ENCODE assay signal across 18 mouse cellular contexts in the genomic region with DNA sequence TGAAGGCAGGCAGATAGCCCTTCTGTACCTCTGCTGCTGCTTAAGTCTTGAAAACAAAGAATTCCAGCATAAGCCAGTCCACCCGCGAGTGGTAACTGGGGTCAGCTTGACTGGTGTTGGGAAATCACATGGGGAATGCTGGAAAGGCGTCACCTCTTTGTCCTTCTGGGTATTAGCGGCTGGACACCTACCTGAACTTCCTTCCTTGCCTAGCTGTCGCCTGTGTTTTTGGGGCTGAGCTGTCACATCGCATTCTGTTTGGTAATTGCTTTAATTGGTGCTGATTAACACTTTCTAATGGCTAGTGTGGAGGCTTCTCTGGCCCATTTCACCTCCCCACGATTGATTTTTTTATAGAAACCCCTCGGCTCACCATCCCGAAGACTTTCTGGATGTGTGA.
DNase-seq lines count a peak whose midpoint lies in the region; ATAC-seq and TF ChIP-seq lines count a peak whose summit lies in the region.
"Had no signal": no experiment of that assay in that cellular context is flagged by ENCODE, and none has a peak within 500 bp of the region (broad histone marks: within the 10 kb centered on the region; RNA-seq: fewer than 3 reads in every experiment).

No protein-coding gene starts in this region.

- peak overlapping the region; percentile 86 for H3K27ac ChIP-seq in heart, embryonic 10.5 days
- peak overlapping the region; percentile 89 for H3K27ac ChIP-seq in kidney, embryonic 15.5 days
- H3K27ac ChIP-seq in embryonic facial prominence, embryonic 14.5 days (replicated peaks; ENCODE audit: low read depth, low read length) = peak overlapping the region; percentile 44

- DNase-seq in heart, embryonic 10.5 days (ENCODE audit: low spot score) = no peak
- no peak for DNase-seq in heart, postnatal 25 days (ENCODE audit: low spot score)
- no peak for DNase-seq in kidney, adult 8-10 months
- DNase-seq in embryonic facial prominence, embryonic 14.5 days (ENCODE audit: low spot score) = no peak
- DNase-seq in ovary, adult 18-20 months (ENCODE audit: low spot score) = no peak
- no peak for DNase-seq in urinary bladder, postnatal 10 days (ENCODE audit: low spot score)
- DNase-seq: adrenal gland, adult 8-10 months; cerebellum, adult 2 months; gastrocnemius, postnatal 14 days; left cerebral cortex, postnatal 4 days; right cerebral cortex, postnatal 25 days; thymus, postnatal 36 days had no signal

- intact Hi-C loops in heart, postnatal 25 days (cut with DNase I) = no loop called here

- no peak for ATAC-seq in kidney, embryonic 15.5 days (replicated peaks; ENCODE audit: low FRiP score)
- no peak for ATAC-seq in embryonic facial prominence, embryonic 14.5 days (ENCODE audit: low read depth)
- ATAC-seq: forebrain, embryonic 14.5 days; midbrain, embryonic 16.5 days had no signal

- no peaks in the 10 kb centered on the region for H3K9me3 ChIP-seq in heart, embryonic 10.5 days
- no peaks in the 10 kb centered on the region for H3K9me3 ChIP-seq in kidney, embryonic 15.5 days (replicated peaks)
- no peaks in the 10 kb centered on the region for H3K9me3 ChIP-seq in E14TG2a.4 (ENCODE audit: low read length)
- H3K9me3 ChIP-seq in embryonic facial prominence, embryonic 14.5 days (ENCODE audit: control insufficient read depth, low read length) = no peaks in the 10 kb centered on the region
- H3K9me3 ChIP-seq: neural tube, embryonic 15.5 days had no signal

- H3K27me3 ChIP-seq in heart, embryonic 10.5 days (ENCODE audit: insufficient read depth, poor library complexity, severe bottlenecking) = no peaks in the 10 kb centered on the region
- no peaks in the 10 kb centered on the region for H3K27me3 ChIP-seq in kidney, embryonic 15.5 days
- no peaks in the 10 kb centered on the region for H3K27me3 ChIP-seq in E14TG2a.4 (ENCODE audit: insufficient read depth, low read length)
- no peaks in the 10 kb centered on the region for H3K27me3 ChIP-seq in embryonic facial prominence, embryonic 14.5 days (replicated peaks; ENCODE audit: control insufficient read depth, insufficient read depth, low read length)
- H3K27me3 ChIP-seq: neural tube, embryonic 15.5 days; Patski had no signal

- no peak overlapping the region for H3K4me2 ChIP-seq in kidney, embryonic 15.5 days
- no peak overlapping the region for H3K4me2 ChIP-seq in embryonic facial prominence, embryonic 14.5 days (ENCODE audit: low read depth, low read length)
- H3K4me2 ChIP-seq: neural tube, embryonic 15.5 days had no signal

- H3K4me1 ChIP-seq in heart, embryonic 10.5 days = peaks cover 52% of the 10 kb centered on the region
- H3K4me1 ChIP-seq in kidney, embryonic 15.5 days = peaks cover 76% of the 10 kb centered on the region
- H3K4me1 ChIP-seq in E14TG2a.4 (replicated peaks; ENCODE audit: low read depth, low read length) = peaks cover 91% of the 10 kb centered on the region
- peaks cover 19% of the 10 kb centered on the region for H3K4me1 ChIP-seq in embryonic facial prominence, embryonic 14.5 days (ENCODE audit: control insufficient read depth, insufficient read depth, low read length)

- peaks cover 8% of the 10 kb centered on the region for H3K36me3 ChIP-seq in heart, embryonic 10.5 days
- peaks cover 4% of the 10 kb centered on the region; the same call in 1 of the 2 replicates for H3K36me3 ChIP-seq in kidney, embryonic 15.5 days
- H3K36me3 ChIP-seq in E14TG2a.4 (ENCODE audit: insufficient read depth, low read length) = peaks cover 35% of the 10 kb centered on the region
- H3K36me3 ChIP-seq in embryonic facial prominence, embryonic 14.5 days (ENCODE audit: control insufficient read depth, insufficient read depth, low read length) = no peaks in the 10 kb centered on the region
- H3K36me3 ChIP-seq: neural tube, embryonic 15.5 days had no signal

- 66% methylated on average over 9 of the region's 9 CpGs for WGBS in heart, embryonic 10.5 days
- WGBS in kidney, embryonic 15.5 days = 69% methylated on average over 9 of the region's 9 CpGs
- 69% methylated on average over 9 of the region's 9 CpGs for WGBS in embryonic facial prominence, embryonic 14.5 days

- H3K9ac ChIP-seq in kidney, embryonic 15.5 days = no peak overlapping the region
- no peak overlapping the region for H3K9ac ChIP-seq in embryonic facial prominence, embryonic 14.5 days (ENCODE audit: low read depth, low read length)
- H3K9ac ChIP-seq: neural tube, embryonic 15.5 days had no signal

- no peak overlapping the region for H3K4me3 ChIP-seq in heart, embryonic 10.5 days
- no peak overlapping the region for H3K4me3 ChIP-seq in kidney, embryonic 15.5 days (replicated peaks)
- H3K4me3 ChIP-seq in E14TG2a.4 (replicated peaks; ENCODE audit: low read length) = peak overlapping the region; percentile 49
- no peak overlapping the region for H3K4me3 ChIP-seq in embryonic facial prominence, embryonic 14.5 days (ENCODE audit: low read depth, low read length)
- H3K4me3 ChIP-seq: neural tube, embryonic 15.5 days had no signal

- TF ChIP-seq CTCF in E14TG2a.4 (conservative IDR thresholded peaks at IDR 0.05; ENCODE audit: low read length) = no peak
